In genomic region chr10:71348637-71349280, GRCm38 (mm10) we compare ENCODE assay signal across 8 mouse cellular contexts. TPM values are rescaled to one million over a fixed set of nuclear protein-coding genes. Genes with fewer than 3 reads are reported as not detected.
DNase-seq lines count a peak whose midpoint lies in the region; ATAC-seq and TF ChIP-seq lines count a peak whose summit lies in the region.

No protein-coding gene starts in this region.

- no peaks in the 10 kb centered on the region for H3K27me3 ChIP-seq in E14TG2a.4 (ENCODE audit: insufficient read depth, low read length)
- H3K27me3 ChIP-seq in embryonic facial prominence, embryonic 13.5 days: no peaks in the 10 kb centered on the region
- no peaks in the 10 kb centered on the region for H3K27me3 ChIP-seq in intestine, embryonic 15.5 days (replicated peaks)

- no peak for ATAC-seq in embryonic facial prominence, embryonic 13.5 days (ENCODE audit: insufficient number of reproducible peaks, insufficient read depth, low FRiP score, low TSS enrichment, low read depth)
- no peak for ATAC-seq in intestine, embryonic 15.5 days
- peak; percentile 51; the same call in 1 of the 2 replicates for ATAC-seq in megakaryocyte-erythroid progenitor cell, adult 5-6 weeks (replicated peaks; ENCODE audit: low FRiP score, low TSS enrichment, poor library complexity, severe bottlenecking)
- no peak for ATAC-seq in frontal cortex, adult (ENCODE audit: low TSS enrichment)

- peak overlapping the region; percentile 78; the same call in 1 of the 2 replicates for H3K27ac ChIP-seq in embryonic facial prominence, embryonic 13.5 days
- peak overlapping the region; percentile 91 for H3K27ac ChIP-seq in intestine, embryonic 15.5 days

- no peak for TF ChIP-seq CTCF in E14TG2a.4 (conservative IDR thresholded peaks at IDR 0.05; ENCODE audit: low read length)

- peak overlapping the region; percentile 84 for H3K9ac ChIP-seq in embryonic facial prominence, embryonic 13.5 days
- H3K9ac ChIP-seq in intestine, embryonic 15.5 days: peak overlapping the region; percentile 88

- H3K9me3 ChIP-seq in E14TG2a.4 (ENCODE audit: low read length): no peaks in the 10 kb centered on the region
- no peaks in the 10 kb centered on the region for H3K9me3 ChIP-seq in embryonic facial prominence, embryonic 13.5 days
- H3K9me3 ChIP-seq in intestine, embryonic 15.5 days: no peaks in the 10 kb centered on the region

- peak; percentile 9 to 24 for DNase-seq in cerebellum, postnatal 10 days
- DNase-seq in cerebellum, postnatal 36 days: no peak
- no peak for DNase-seq in right cerebral cortex, postnatal 25 days

- H3K4me2 ChIP-seq in embryonic facial prominence, embryonic 13.5 days: peak overlapping the region; percentile 93
- H3K4me2 ChIP-seq in intestine, embryonic 15.5 days (replicated peaks): peak overlapping the region; percentile 82

- H3K4me3 ChIP-seq in E14TG2a.4 (replicated peaks; ENCODE audit: low read length): peak overlapping the region; percentile 95
- H3K4me3 ChIP-seq in embryonic facial prominence, embryonic 13.5 days: peak overlapping the region; percentile 85
- H3K4me3 ChIP-seq in intestine, embryonic 15.5 days (replicated peaks): peak overlapping the region; percentile 89

- WGBS in embryonic facial prominence, embryonic 13.5 days: 21% methylated on average over 16 of the region's 16 CpGs
- WGBS in intestine, embryonic 15.5 days: 19% methylated on average over 16 of the region's 16 CpGs

- H3K36me3 ChIP-seq in E14TG2a.4 (ENCODE audit: insufficient read depth, low read length): peaks cover 40% of the 10 kb centered on the region
- H3K36me3 ChIP-seq in embryonic facial prominence, embryonic 13.5 days: no peaks in the 10 kb centered on the region
- H3K36me3 ChIP-seq in intestine, embryonic 15.5 days: no peaks in the 10 kb centered on the region

- peaks cover 76% of the 10 kb centered on the region for H3K4me1 ChIP-seq in E14TG2a.4 (replicated peaks; ENCODE audit: low read depth, low read length)
- H3K4me1 ChIP-seq in embryonic facial prominence, embryonic 13.5 days: peaks cover 20% of the 10 kb centered on the region
- peaks cover 18% of the 10 kb centered on the region for H3K4me1 ChIP-seq in intestine, embryonic 15.5 days (replicated peaks)

RNA-seq across cellular contexts. Expression of gene Ipmk, which starts 1.2 kb away (rescaled TPM):
- 10.3 and 10.9 TPM in 2 replicates for polyA plus RNA-seq in embryonic facial prominence, embryonic 13.5 days (2015; fragmentation: Nextera tagmentation; extraction: Ambion mirVana)
- polyA plus RNA-seq in intestine, embryonic 15.5 days (2015; fragmentation: Nextera tagmentation; extraction: Ambion mirVana): 26.2 and 28.3 TPM in 2 replicates
- 26.2 and 37.2 TPM in 2 replicates for total RNA-seq in megakaryocyte-erythroid progenitor cell, adult 5-6 weeks (2014; fragmentation: Nextera tagmentation)
- 42.3 and 49.0 TPM in 2 replicates for total RNA-seq in megakaryocyte-erythroid progenitor cell, adult 5-6 weeks (2017)

RNA-seq across cellular contexts. Expression of gene Cisd1, which starts 4.0 kb away (rescaled TPM):
- 99.6 and 104 TPM in 2 replicates for polyA plus RNA-seq in embryonic facial prominence, embryonic 13.5 days (2015; fragmentation: Nextera tagmentation; extraction: Ambion mirVana)
- polyA plus RNA-seq in intestine, embryonic 15.5 days (2015; fragmentation: Nextera tagmentation; extraction: Ambion mirVana): 115 and 118 TPM in 2 replicates
- 65.6 and 69.4 TPM in 2 replicates for total RNA-seq in megakaryocyte-erythroid progenitor cell, adult 5-6 weeks (2014; fragmentation: Nextera tagmentation)
- total RNA-seq in megakaryocyte-erythroid progenitor cell, adult 5-6 weeks (2017): 19.8 and 20.6 TPM in 2 replicates

Comparison
In these comparisons a context has a peak if more than half of its experiments do, and no peak if none do; other contexts are left out.
1. DNase-seq: peak in cerebellum, postnatal 10 days (2 of 2); none in cerebellum, postnatal 36 days (0 of 2) and right cerebral cortex, postnatal 25 days (single experiment).
2. Peak in every context shown above with its lines, with median percentiles within 50 percentile points of each other: H3K4me3 ChIP-seq.